Mouse (Mus musculus) cerebellum, adult 2 months (tissue): Measurements from ENCODE around the gene Olfr837. TPM values are rescaled to one million over a fixed set of nuclear protein-coding genes. Genes with fewer than 3 reads are reported as not detected.
"Not testable (repeated sequence)": the region's sequence is repeated elsewhere in the genome, so short reads cannot be mapped to it uniquely, and the experiment has no call there.

Experiments
- DNase-seq, 2 experiments: peaks; one replicate each; pipeline ENCODE4 v3.0.0; 2021
- H3K27ac ChIP-seq: fragments of 200-500 bp; 2 replicates; pipeline ENCODE4 v1.5.1; 2012; ENCODE audit warnings: low read length, control low read depth, inconsistent platforms; ENCODE audit not compliant: insufficient read depth
- H3K27me3 ChIP-seq: fragments of 200-500 bp; 2 replicates; pipeline ENCODE4 v1.6.1; 2012; ENCODE audit warnings: inconsistent platforms, mild to moderate bottlenecking, low read length, moderate library complexity; ENCODE audit not compliant: control insufficient read depth, insufficient read depth
- H3K4me1 ChIP-seq: fragments of 200-500 bp; 2 replicates; pipeline ENCODE4 v1.6.1; 2011; ENCODE audit warnings: low read length; ENCODE audit not compliant: control insufficient read depth, insufficient read depth
- H3K4me3 ChIP-seq: fragments of 200-500 bp; replicated peaks from 2 replicates; pipeline ENCODE3; 2011; ENCODE audit warnings: mild to moderate bottlenecking, low read depth, low read length, control low read depth; ENCODE audit not compliant: insufficient read depth
- CTCF ChIP-seq: fragments of 200-500 bp; IDR thresholded peaks from 2 replicates; pipeline ENCODE4 v1.5.1; 2011; ENCODE audit warnings: low read depth, mild to moderate bottlenecking, control low read depth, low read length, moderate library complexity, borderline replicate concordance; ENCODE audit not compliant: insufficient read depth
- POLR2A ChIP-seq: fragments of 200-500 bp; IDR thresholded peaks from 2 replicates; pipeline ENCODE4 v1.6.1; 2011; ENCODE audit warnings: low read length, control low read depth, borderline replicate concordance; ENCODE audit not compliant: insufficient read depth
- WGBS: fragments of 180-500 bp; shearing (Covaris S2); methylation state at CpG from one replicate; pipeline ENCODE4 v1.1.7; 2018; 5-methylcytosine and 5-hydroxymethylcytosine counted together
- polyA plus RNA-seq: library from polyadenylated mRNA; depleted of rRNA; stranded (reverse); fragments of >200 nt; gene quantifications from 2 replicates; pipeline ENCODE4 v1.2.3, GENCODE M21; 2012; rRNA removed

Olfr837 gene
- not detected in 2 replicates for polyA plus RNA-seq

- no peak within 1 kb of the TSS for H3K27ac ChIP-seq
- no peaks in the 10 kb centered on the region for H3K27me3 ChIP-seq
- H3K4me3 ChIP-seq: no peak within 1 kb of the TSS
- no peaks in the 10 kb centered on the region for H3K4me1 ChIP-seq
- TF ChIP-seq CTCF (no peak), POLR2A (no peak)
- DNase-seq: no peak
- WGBS: 61% methylated on average over 1 of the region's 1 CpGs
These were observed at the start of gene Olfr837 for GRCm38 (mm10) chr9:19136017-19136416. Olfr837 (plus strand) TSS chr9:19136317.

GRCm38 (mm10) chr9:19092889-19093753 lies 43.0 kb upstream of the Olfr837 start:
- H3K27ac ChIP-seq, H3K4me3 ChIP-seq, DNase-seq, H3K27me3 ChIP-seq, H3K4me1 ChIP-seq: not testable (repeated sequence)
- WGBS: 57% methylated on average over 6 of the region's 6 CpGs

- DNase-seq: no peak
- H3K27me3 ChIP-seq: no peaks in the 10 kb centered on the region
- 90% methylated on average over 4 of the region's 4 CpGs for WGBS
- H3K27ac ChIP-seq: no peak overlapping the region
- H3K4me1 ChIP-seq: no peaks in the 10 kb centered on the region
- no peak overlapping the region for H3K4me3 ChIP-seq
- TF ChIP-seq CTCF: no peak
- TF ChIP-seq POLR2A: no peak
These were observed 38.8 kb upstream of the Olfr837 start for GRCm38 (mm10) chr9:19097286-19097685.

GRCm38 (mm10) chr9:19120082-19120481 lies 16.0 kb upstream of the Olfr837 start, which contains the start of gene Olfr836:
Olfr836 (plus strand) TSS chr9:19120382.
- no peak within 1 kb of the TSS for H3K4me3 ChIP-seq
- DNase-seq: no peak
- no peaks in the 10 kb centered on the region for H3K27me3 ChIP-seq
- H3K4me1 ChIP-seq: no peaks in the 10 kb centered on the region
- H3K27ac ChIP-seq: no peak within 1 kb of the TSS
- no peak for TF ChIP-seq POLR2A
- TF ChIP-seq CTCF: no peak

GRCm38 (mm10) chr9:19177212-19177611 lies 41.1 kb downstream of the Olfr837 start, which contains the start of gene Olfr839-ps1:
Olfr839-ps1 (minus strand) TSS chr9:19177312.
- Histone ChIP-seq H3K27me3 (no peaks in the 10 kb centered on the region), H3K4me1 (no peaks in the 10 kb centered on the region), H3K4me3 (no peak within 1 kb of the TSS), H3K27ac (no peak within 1 kb of the TSS)
- no peak for DNase-seq
- TF ChIP-seq CTCF (no peak), POLR2A (no peak)
- 65% methylated on average over 1 of the region's 1 CpGs for WGBS

Other genes starting within 250 kb of the Olfr837 start
- not detected in 2 replicates for gene Olfr832, start 199.2 kb upstream of the Olfr837 start, polyA plus RNA-seq
- gene Olfr834, start 148.3 kb upstream of the Olfr837 start, polyA plus RNA-seq: not detected in 2 replicates
- gene Olfr835, start 103.6 kb upstream of the Olfr837 start, polyA plus RNA-seq: not detected in 2 replicates
- gene Olfr836, start 15.9 kb upstream of the Olfr837 start, polyA plus RNA-seq: not detected in 2 replicates
- not detected in 2 replicates for gene Olfr839-ps1, start 41.0 kb downstream of the Olfr837 start, polyA plus RNA-seq
- not detected in 2 replicates for gene Olfr843, start 115.7 kb downstream of the Olfr837 start, polyA plus RNA-seq
- gene Olfr844, start 180.0 kb downstream of the Olfr837 start, polyA plus RNA-seq: not detected in 2 replicates
- not detected in 2 replicates for gene Olfr845, start 200.1 kb downstream of the Olfr837 start, polyA plus RNA-seq
- not detected in 2 replicates for gene Olfr846, start 227.7 kb downstream of the Olfr837 start, polyA plus RNA-seq
- gene Olfr847, start 242.4 kb downstream of the Olfr837 start, polyA plus RNA-seq: not detected in 2 replicates